Mouse (Mus musculus) ES-E14 (cell line): ENCODE measurements around the gene Syndig1.

ENCODE experiments used
- CHD2 ChIP-seq: IDR thresholded peaks from 2 replicates; pipeline ENCODE4 v1.6.1; 2014; ENCODE audit warnings: mild to moderate bottlenecking, low read depth, low read length, inconsistent platforms
- HCFC1 ChIP-seq: IDR thresholded peaks from 2 replicates; pipeline ENCODE4 v1.6.1; 2012; ENCODE audit warnings: low read length, inconsistent platforms, borderline replicate concordance; ENCODE audit not compliant: insufficient read depth
- MAFK ChIP-seq: IDR thresholded peaks from 2 replicates; pipeline ENCODE4 v1.6.1; 2014; ENCODE audit warnings: mild to moderate bottlenecking, low read depth, low read length, inconsistent platforms; ENCODE audit not compliant: insufficient read depth
- ZNF384 ChIP-seq: IDR thresholded peaks from 2 replicates; pipeline ENCODE4 v1.6.1; 2012; ENCODE audit warnings: low read depth, low read length, inconsistent platforms

- no peak for TF ChIP-seq MAFK
- no peak for TF ChIP-seq ZNF384
- TF ChIP-seq HCFC1, result no peak
- TF ChIP-seq CHD2, result no peak
Measured at GRCm38 (mm10) chr2:150012787-150013346, 183.9 kb downstream of the Syndig1 start.
